Mouse (Mus musculus): ENCODE results near the gene Fam207a.

Gene Fam207a

GRCm38 (mm10) chr10:77455251-77456010 lies 60.2 kb downstream of the Fam207a start:
- DNase-seq (ENCODE audit: extremely low read depth, low read depth) = no peak

GRCm38 (mm10) chr10:77454795-77455194 lies 60.8 kb downstream of the Fam207a start:
- DNase-seq (ENCODE audit: extremely low read depth, low read depth) = no peak

DNA sequence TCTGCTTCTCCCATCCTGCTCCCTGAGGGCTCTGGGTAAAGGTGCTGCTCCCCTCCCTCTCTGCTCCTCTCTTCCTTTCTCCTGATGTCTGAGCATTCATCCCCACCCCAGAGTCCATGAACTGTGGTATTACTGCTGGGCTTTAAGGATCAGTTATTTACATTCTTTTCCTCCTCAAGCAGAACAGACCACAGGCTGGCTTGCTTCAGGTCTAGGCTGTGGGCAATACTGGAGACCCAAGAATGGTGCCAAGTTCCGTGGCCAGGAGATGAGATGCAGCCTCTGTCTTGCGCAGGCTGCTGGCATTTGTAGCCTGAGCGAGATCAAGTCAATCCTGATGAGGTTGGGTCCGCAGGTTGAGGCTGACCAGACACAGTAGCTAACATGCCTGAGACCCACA lies 63.8 kb downstream of the Fam207a start:
- DNase-seq (ENCODE audit: extremely low read depth, low read depth) = no peak

GRCm38 (mm10) chr10:77450159-77450464 lies 65.5 kb downstream of the Fam207a start:
- no peak for DNase-seq (ENCODE audit: extremely low read depth, low read depth)

GRCm38 (mm10) chr10:77449315-77450158 lies 66.0 kb downstream of the Fam207a start:
- no peak for DNase-seq (ENCODE audit: extremely low read depth, low read depth)

GRCm38 (mm10) chr10:77448698-77449247 lies 66.8 kb downstream of the Fam207a start:
- DNase-seq (ENCODE audit: extremely low read depth, low read depth) = no peak

GRCm38 (mm10) chr10:77448209-77448608 lies 67.4 kb downstream of the Fam207a start:
- DNase-seq (ENCODE audit: extremely low read depth, low read depth) = no peak

GRCm38 (mm10) chr10:77447755-77448154 lies 67.8 kb downstream of the Fam207a start:
- DNase-seq (ENCODE audit: extremely low read depth, low read depth) = no peak

GRCm38 (mm10) chr10:77442250-77442649 lies 73.3 kb downstream of the Fam207a start:
- no peak for DNase-seq (ENCODE audit: extremely low read depth, low read depth)

- DNase-seq (ENCODE audit: extremely low read depth, low read depth) = no peak
Observed at GRCm38 (mm10) chr10:77441812-77442211, 73.8 kb downstream of the Fam207a start.

DNA sequence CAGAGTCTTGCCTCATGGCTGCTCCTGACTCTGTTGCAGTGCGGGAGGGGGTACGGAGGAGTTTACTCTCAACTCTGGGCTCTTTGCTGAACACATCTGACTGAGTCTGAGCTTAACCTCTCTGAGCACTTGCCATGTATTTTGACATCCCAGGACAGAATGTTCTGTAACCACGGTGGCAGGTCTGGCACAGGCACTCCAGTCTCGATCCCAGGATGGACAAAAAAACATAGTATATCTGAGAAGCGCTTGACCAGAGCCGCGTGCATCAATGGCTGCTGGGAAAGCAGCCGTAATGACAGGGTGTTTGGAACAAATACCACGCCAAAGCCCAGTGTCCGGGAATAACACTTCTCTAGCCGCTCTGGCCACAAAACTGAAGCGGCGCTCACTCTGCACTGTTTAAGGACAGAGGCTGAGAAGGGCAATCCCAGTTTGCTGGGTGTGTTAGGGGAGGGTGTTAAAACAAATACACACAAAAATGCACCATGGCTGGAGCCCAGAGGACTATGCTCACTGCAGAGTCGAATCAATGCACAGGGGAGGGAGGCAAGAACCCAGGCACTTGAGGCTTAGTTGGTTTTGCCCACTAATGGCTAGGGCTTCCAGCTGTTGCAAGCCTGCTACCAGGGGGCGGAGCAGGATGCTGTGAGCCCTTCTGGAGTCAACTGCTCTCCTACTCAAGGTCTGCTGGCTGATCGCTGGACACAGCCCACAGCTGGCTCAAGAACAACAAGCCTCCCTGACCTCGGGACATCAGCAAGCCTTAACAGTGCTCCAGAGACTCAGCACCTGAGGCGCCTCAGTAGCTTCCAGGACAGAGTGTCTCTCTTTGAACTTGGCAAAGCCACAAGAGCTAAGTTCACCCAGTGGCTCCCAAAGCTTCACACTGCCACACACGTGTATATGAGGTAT lies 74.5 kb downstream of the Fam207a start:
- DNase-seq (ENCODE audit: extremely low read depth, low read depth) = no peak

- DNase-seq (ENCODE audit: extremely low read depth, low read depth) = no peak
Observed at GRCm38 (mm10) chr10:77440286-77440685, 75.3 kb downstream of the Fam207a start.

- DNase-seq (ENCODE audit: extremely low read depth, low read depth) = no peak
Observed at GRCm38 (mm10) chr10:77439026-77439425, 76.6 kb downstream of the Fam207a start.

DNA sequence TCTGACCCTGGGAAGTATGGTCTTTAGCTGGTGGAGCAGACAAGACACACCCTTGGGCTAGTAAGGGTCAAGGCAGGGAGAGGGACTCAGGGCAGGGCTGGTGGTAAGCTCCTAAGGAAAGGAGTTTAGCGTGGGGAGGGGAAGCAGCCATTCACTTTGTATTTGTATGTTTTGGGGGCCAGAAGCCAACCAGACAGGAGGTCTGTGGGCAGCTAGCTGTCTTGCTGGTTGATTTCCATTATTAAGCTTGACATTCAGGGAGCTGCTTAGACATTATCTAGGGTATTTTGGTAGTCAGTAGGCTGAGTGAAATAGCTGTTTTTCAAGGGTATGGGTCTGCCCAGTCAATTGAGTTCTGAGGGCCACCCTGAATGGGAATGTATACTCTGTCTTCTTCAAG lies 77.6 kb downstream of the Fam207a start:
- DNase-seq (ENCODE audit: extremely low read depth, low read depth) = no peak

All from MEL-GATA-1-ER (cell line).